Mouse (Mus musculus) ES-E14 (cell line): ENCODE measurements around the gene Grtp1.

Experiments used
- HCFC1 ChIP-seq: IDR thresholded peaks from 2 replicates; pipeline ENCODE4 v1.6.1; 2012; ENCODE audit warnings: low read length, inconsistent platforms, borderline replicate concordance; ENCODE audit not compliant: insufficient read depth
- MAFK ChIP-seq: IDR thresholded peaks from 2 replicates; pipeline ENCODE4 v1.6.1; 2014; ENCODE audit warnings: mild to moderate bottlenecking, low read depth, low read length, inconsistent platforms; ENCODE audit not compliant: insufficient read depth
- ZC3H11A ChIP-seq: IDR thresholded peaks from 2 replicates; pipeline ENCODE4 v1.6.1; 2012; ENCODE audit warnings: low read depth, mild to moderate bottlenecking, inconsistent platforms, low read length, borderline replicate concordance
- ZNF384 ChIP-seq: IDR thresholded peaks from 2 replicates; pipeline ENCODE4 v1.6.1; 2012; ENCODE audit warnings: low read depth, low read length, inconsistent platforms

GRCm38 (mm10) chr8:13122887-13123421 lies 77.5 kb downstream of the Grtp1 start:
- TF ChIP-seq ZNF384 (no peak), MAFK (no peak), HCFC1 (no peak), ZC3H11A (no peak)
